Mouse (Mus musculus) CH12.LX (cell line): ENCODE measurements around the gene Plekhs1. TPM values are rescaled to one million over a fixed set of nuclear protein-coding genes. Genes with fewer than 3 reads are reported as not detected.

ENCODE experiments used
- DNase-seq: peaks from one replicate; pipeline ENCODE4 v3.0.0-alpha.2; 2013; ENCODE audit errors: extremely low read depth
- H3K27ac ChIP-seq: 2 replicates; pipeline ENCODE4 v1.5.1; 2012; ENCODE audit warnings: low read depth, mild to moderate bottlenecking, control low read depth, moderate library complexity; ENCODE audit not compliant: insufficient read depth
- H3K27me3 ChIP-seq: replicated peaks from 2 replicates; pipeline ENCODE3; 2012; ENCODE audit warnings: inconsistent platforms
- H3K36me3 ChIP-seq, 2 experiments: replicated peaks in 1 of 2; 2 replicates each; pipeline versions ENCODE3 to v1.6.1; 2012; ENCODE audit warnings: inconsistent platforms in 1 of 2, low read length in 1 of 2, mild to moderate bottlenecking in 1 of 2, mixed read lengths in 1 of 2, moderate library complexity in 1 of 2; ENCODE audit not compliant: control insufficient read depth in 1 of 2, insufficient read depth in 1 of 2
- H3K4me1 ChIP-seq, 2 experiments: 2 replicates each; pipeline ENCODE4 v1.6.1; 2012; ENCODE audit warnings: inconsistent platforms in 1 of 2, moderate library complexity in 1 of 2; ENCODE audit not compliant: insufficient read depth in 2 of 2, control insufficient read depth in 1 of 2
- H3K4me2 ChIP-seq: 2 replicates; pipeline ENCODE4 v1.6.1; 2012; ENCODE audit warnings: low read depth, mild to moderate bottlenecking, control low read depth; ENCODE audit not compliant: poor library complexity, insufficient read depth, severe bottlenecking
- H3K4me3 ChIP-seq, 3 experiments: fragments of 150-350 bp in 1 of 3; sonication (generic) in 1 of 3; replicated peaks in 1 of 3; 2 replicates each; pipeline versions ENCODE3 to v1.5.1; 2011 to 2012; ENCODE audit warnings: low read depth in 2 of 3, low read length in 2 of 3, mild to moderate bottlenecking in 2 of 3, moderate library complexity in 2 of 3, control low read depth in 1 of 3, improper control_type of control experiment in 1 of 3, inconsistent platforms in 1 of 3, mixed read lengths in 1 of 3; ENCODE audit not compliant: poor library complexity in 1 of 3
- H3K79me2 ChIP-seq: replicated peaks from 2 replicates; pipeline ENCODE4 v1.6.1; 2012; ENCODE audit warnings: mild to moderate bottlenecking, moderate library complexity; ENCODE audit not compliant: control insufficient read depth, poor library complexity, insufficient read depth, severe bottlenecking; ENCODE audit errors: extremely low read depth
- H3K9ac ChIP-seq: 2 replicates; pipeline ENCODE4 v1.6.1; 2012; ENCODE audit warnings: low read depth, mild to moderate bottlenecking, control low read depth, moderate library complexity; ENCODE audit not compliant: insufficient read depth
- H3K9me3 ChIP-seq: replicated peaks from 2 replicates; pipeline ENCODE3; 2012; ENCODE audit warnings: low read length, inconsistent platforms, mixed read lengths
- CHD2 ChIP-seq: IDR thresholded peaks from 2 replicates; pipeline ENCODE4 v1.6.1; 2011; ENCODE audit warnings: low read length, improper control_type of control experiment
- ELF1 ChIP-seq: IDR thresholded peaks from 2 replicates; pipeline ENCODE4 v1.6.1; 2014; ENCODE audit warnings: low read depth, mild to moderate bottlenecking, inconsistent platforms, low read length, improper control_type of control experiment
- EP300 ChIP-seq: IDR thresholded peaks from 2 replicates; pipeline ENCODE4 v1.6.1; 2011; ENCODE audit warnings: low read length, improper control_type of control experiment
- GABPA ChIP-seq: IDR thresholded peaks from 2 replicates; pipeline ENCODE4 v1.6.1; 2012; ENCODE audit warnings: low read depth, low read length, improper control_type of control experiment, inconsistent platforms; ENCODE audit not compliant: insufficient replicate concordance
- IRF4 ChIP-seq: IDR thresholded peaks from 2 replicates; pipeline ENCODE4 v1.6.1; 2014; ENCODE audit warnings: low read depth, mild to moderate bottlenecking, inconsistent platforms, low read length, improper control_type of control experiment
- JUN ChIP-seq: IDR thresholded peaks from 2 replicates; pipeline ENCODE4 v1.6.1; 2011; ENCODE audit warnings: low read depth, mild to moderate bottlenecking, low read length, improper control_type of control experiment, moderate library complexity; ENCODE audit not compliant: insufficient read depth
- MAX ChIP-seq: IDR thresholded peaks from 2 replicates; pipeline ENCODE4 v1.6.1; 2011; ENCODE audit warnings: low read length, improper control_type of control experiment
- MYC ChIP-seq: IDR thresholded peaks from 2 replicates; pipeline ENCODE4 v1.6.1; 2011; ENCODE audit warnings: low read depth, mild to moderate bottlenecking, improper control_type of control experiment, low read length
- NELFE ChIP-seq: IDR thresholded peaks from 2 replicates; pipeline ENCODE4 v1.6.1; 2011; ENCODE audit warnings: low read depth, low read length, improper control_type of control experiment
- PAX5 ChIP-seq: IDR thresholded peaks from 2 replicates; pipeline ENCODE4 v1.6.1; 2012; ENCODE audit warnings: low read length, inconsistent platforms, mixed read lengths
- POLR2A ChIP-seq: IDR thresholded peaks from 2 replicates; pipeline ENCODE4 v1.6.1; 2011; ENCODE audit warnings: low read depth, mild to moderate bottlenecking, improper control_type of control experiment, low read length
- RAD21 ChIP-seq: IDR thresholded peaks from 2 replicates; pipeline ENCODE4 v1.6.1; 2011; ENCODE audit warnings: low read depth, mild to moderate bottlenecking, low read length, improper control_type of control experiment, moderate library complexity
- SIN3A ChIP-seq: IDR thresholded peaks from 2 replicates; pipeline ENCODE4 v1.6.1; 2012; ENCODE audit warnings: low read length, improper control_type of control experiment, inconsistent platforms
- TCF12 ChIP-seq: IDR thresholded peaks from 2 replicates; pipeline ENCODE4 v1.6.1; 2014; ENCODE audit warnings: low read depth, mild to moderate bottlenecking, inconsistent platforms, low read length, improper control_type of control experiment
- USF1 ChIP-seq: IDR thresholded peaks from 2 replicates; pipeline ENCODE4 v1.6.1; 2014; ENCODE audit warnings: low read depth, mild to moderate bottlenecking, inconsistent platforms, low read length, improper control_type of control experiment
- USF2 ChIP-seq: conservative IDR thresholded peaks from 2 replicates; pipeline ENCODE4 v1.6.1; 2011; ENCODE audit warnings: low read depth, low read length, improper control_type of control experiment
- dilution Hi-C: fragments of 300-500 bp; cut with MboI; formaldehyde crosslinking; loops from 2 replicates; pipeline ENCODE4 v1.14.3; 2020; ENCODE audit warnings: low sequenced_read_pairs; ENCODE audit not compliant: extremely low pct_unique_long_range_greater_than_20kb, extremely low pct_ligation_motif_present
- in situ Hi-C: fragments of 300-500 bp; cut with MboI; formaldehyde crosslinking; loops from 3 replicates; pipeline ENCODE4 v1.14.3; 2019; ENCODE audit warnings: low sequenced_read_pairs, low pct_ligation_motif_present, low pct_unique_long_range_greater_than_20kb, mixed read lengths
- polyA plus RNA-seq: library from polyadenylated mRNA; unstranded; fragments of >175 nt; gene quantifications from 2 replicates; pipeline ENCODE4 v1.2.1, GENCODE M21; 2012; ENCODE audit warnings: low read depth; ENCODE audit not compliant: insufficient read length
- total RNA-seq, 2 experiments: library from RNA; depleted of rRNA; stranded (reverse); fragments of 300-350 nt in 1 of 2; fragments of >200 nt in 1 of 2; gene quantifications; 2 replicates each; pipeline ENCODE4 v1.2.3; 2012 to 2014

Plekhs1 gene
- total and polyA plus RNA-seq, 3 experiments, result not detected

DNA sequence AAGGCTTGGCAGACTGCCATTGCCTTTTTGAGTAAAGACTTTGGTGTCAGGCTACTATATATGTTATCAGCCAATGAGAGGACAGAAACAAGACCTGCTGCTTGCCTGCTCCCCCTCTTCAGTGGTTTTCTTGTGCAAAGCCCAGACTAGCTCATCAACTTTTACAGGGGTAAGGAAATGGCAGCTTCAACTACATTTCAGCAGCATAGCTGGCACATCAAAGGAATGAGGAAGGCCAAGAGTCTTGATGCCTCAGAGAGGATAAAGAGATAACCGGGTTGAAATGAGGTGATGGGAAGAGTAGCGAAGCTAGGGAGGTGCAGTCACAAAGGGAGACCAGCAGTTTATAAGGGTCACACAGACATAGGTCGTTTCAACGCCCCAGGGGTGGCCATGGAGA lies 3.9 kb upstream of the Plekhs1 start:
- no peaks in the 10 kb centered on the region for H3K36me3 ChIP-seq
- dilution Hi-C loops (no loop called here), in situ Hi-C loops (no loop called here)
- no peak overlapping the region for H3K27ac ChIP-seq
- H3K4me1 ChIP-seq, result peaks cover 6 to 15% of the 10 kb centered on the region in 2 experiments
- DNase-seq, result no peak
- H3K9ac ChIP-seq, result no peak overlapping the region
- no peak for TF ChIP-seq POLR2A
- TF ChIP-seq MAX, result no peak
- no peak for TF ChIP-seq ELF1
- TF ChIP-seq CHD2, result no peak
- TF ChIP-seq USF2, result no peak
- no peak for TF ChIP-seq SIN3A
- TF ChIP-seq TCF12, result no peak
- TF ChIP-seq NELFE, result no peak
- no peak for TF ChIP-seq RAD21
- TF ChIP-seq, all 38 proteins: peak for 0
- Histone ChIP-seq H3K4me3 (no peak overlapping the region), H3K27me3 (no peaks in the 10 kb centered on the region), H3K79me2 (no peaks in the 10 kb centered on the region), H3K4me2 (no peak overlapping the region), H3K9me3 (no peaks in the 10 kb centered on the region)

DNA sequence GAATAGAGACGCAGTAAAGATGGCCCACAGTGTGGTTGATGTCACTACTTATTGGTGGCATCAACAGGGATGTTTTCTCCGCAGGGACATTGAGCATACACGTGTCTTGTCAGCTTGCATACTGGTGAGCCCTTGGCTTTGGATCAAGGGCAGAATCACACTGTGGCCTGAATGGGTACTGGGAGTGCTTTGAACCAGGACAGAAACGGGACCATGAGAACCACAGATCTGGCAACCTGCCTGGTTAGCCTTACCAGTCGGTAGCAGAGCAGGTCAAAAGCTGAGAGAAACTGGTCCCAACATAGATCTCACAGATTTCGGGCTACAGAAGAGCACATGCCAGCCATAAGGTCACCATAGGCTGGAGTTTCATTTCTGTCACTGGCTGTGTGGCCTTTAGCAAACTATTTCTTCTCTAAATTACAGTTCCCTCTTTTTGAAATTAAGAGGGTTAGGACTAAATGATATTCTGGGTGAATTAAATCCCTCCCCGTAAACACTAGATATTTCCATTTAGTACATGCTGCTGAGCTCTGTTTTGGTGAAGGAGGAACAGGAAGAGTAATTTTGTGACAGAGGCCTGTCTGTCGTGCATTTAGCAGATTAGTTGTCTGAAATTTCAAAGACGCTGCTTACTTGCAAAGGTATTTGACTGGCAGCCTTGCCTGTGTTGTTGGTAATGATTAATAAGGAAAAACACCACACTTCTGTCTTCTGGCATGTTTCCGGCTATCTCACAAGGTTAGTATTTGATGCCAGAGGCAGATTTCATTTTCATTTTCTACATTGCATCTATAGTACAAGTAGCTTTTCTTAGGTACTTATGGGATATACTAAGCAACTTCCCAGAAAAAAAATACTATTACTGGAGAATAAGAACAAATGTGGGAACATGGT lies 2.0 kb upstream of the Plekhs1 start:
- Histone ChIP-seq H3K27ac (no peak overlapping the region), H3K9me3 (no peaks in the 10 kb centered on the region), H3K9ac (no peak overlapping the region), H3K27me3 (no peaks in the 10 kb centered on the region), H3K79me2 (no peaks in the 10 kb centered on the region), H3K36me3 (no peaks in the 10 kb centered on the region), H3K4me3 (no peak overlapping the region), H3K4me2 (no peak overlapping the region), H3K4me1 (peaks cover 6 to 15% of the 10 kb centered on the region in 2 experiments)
- TF ChIP-seq EP300 (no peak), MYC (no peak), GABPA (no peak), PAX5 (no peak), CHD2 (no peak), IRF4 (no peak), JUN (no peak), NELFE (no peak), USF1 (no peak), ELF1 (no peak)
- in situ Hi-C loops (no loop called here), dilution Hi-C loops (no loop called here)
- no peak for DNase-seq
